Mouse (Mus musculus): ENCODE results near the gene Vmn2r69.

Gene Vmn2r69

GRCm38 (mm10) chr7:85415820-85416219 lies at the start of gene Vmn2r69:
Vmn2r69 (minus strand) TSS chr7:85415920.
- no peak for DNase-seq (ENCODE audit: low spot score in 2 of 2)
